Mouse (Mus musculus) kidney, postnatal 36 days (tissue): ENCODE measurements around the gene D630023F18Rik.

Experiments
- DNase-seq, 2 experiments: peaks; one replicate each; pipeline ENCODE4 v3.0.0; 2021 to 2022; ENCODE audit warnings: mixed read lengths in 2 of 2

Gene D630023F18Rik

DNA sequence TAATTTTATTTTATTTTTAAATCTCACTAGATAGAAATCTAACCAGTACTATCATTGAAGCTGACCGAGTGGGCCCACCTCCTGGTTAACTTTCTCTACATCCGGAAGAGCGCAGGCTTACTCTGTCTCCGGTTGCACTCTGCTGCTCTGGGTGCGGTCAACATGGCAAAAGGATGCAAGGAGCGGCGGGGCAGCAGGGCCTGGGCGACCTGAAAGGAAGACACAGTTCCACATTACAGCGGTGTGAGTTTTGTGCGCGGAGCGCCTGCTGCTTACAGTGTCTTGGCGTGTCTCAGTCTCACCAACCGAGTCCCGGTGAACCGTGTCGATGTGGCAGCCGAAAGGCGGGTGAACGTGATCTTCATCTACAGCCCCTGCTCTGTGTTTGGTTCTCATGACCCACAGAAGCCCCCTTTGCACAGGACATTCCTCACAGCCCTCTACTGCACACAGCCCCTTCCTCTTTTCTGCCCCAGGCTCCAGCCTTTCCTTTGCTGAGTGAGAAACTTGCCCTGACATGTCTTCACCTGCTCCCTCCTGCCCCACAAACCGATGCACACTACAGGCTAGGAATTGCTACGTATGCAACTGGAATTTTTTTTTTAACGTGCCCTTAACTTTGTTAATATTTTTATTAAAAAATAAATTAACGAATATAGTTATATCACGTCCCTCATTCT lies 13.1 kb downstream of the D630023F18Rik start:
- no peak for DNase-seq

DNA sequence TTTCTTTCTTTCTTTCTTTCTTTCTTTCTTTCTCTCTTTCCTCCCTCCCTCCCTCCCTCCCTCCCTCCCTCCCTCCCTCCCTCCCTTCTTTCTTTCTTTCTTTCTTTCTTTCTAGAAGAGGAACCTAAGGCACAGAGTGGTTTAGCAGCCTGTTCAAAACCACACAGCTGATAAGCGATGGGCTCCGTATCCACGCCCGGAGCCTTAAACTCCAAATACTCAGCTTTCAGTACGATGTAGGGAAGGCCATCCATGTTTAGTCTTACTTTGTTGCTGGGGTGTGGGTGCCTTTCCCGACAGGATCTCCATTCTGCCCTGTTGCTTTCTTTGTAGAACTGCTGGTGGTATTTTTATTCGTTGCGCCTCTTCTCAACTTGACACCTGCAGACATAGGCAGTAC lies 13.8 kb downstream of the D630023F18Rik start:
- no peak for DNase-seq

DNA sequence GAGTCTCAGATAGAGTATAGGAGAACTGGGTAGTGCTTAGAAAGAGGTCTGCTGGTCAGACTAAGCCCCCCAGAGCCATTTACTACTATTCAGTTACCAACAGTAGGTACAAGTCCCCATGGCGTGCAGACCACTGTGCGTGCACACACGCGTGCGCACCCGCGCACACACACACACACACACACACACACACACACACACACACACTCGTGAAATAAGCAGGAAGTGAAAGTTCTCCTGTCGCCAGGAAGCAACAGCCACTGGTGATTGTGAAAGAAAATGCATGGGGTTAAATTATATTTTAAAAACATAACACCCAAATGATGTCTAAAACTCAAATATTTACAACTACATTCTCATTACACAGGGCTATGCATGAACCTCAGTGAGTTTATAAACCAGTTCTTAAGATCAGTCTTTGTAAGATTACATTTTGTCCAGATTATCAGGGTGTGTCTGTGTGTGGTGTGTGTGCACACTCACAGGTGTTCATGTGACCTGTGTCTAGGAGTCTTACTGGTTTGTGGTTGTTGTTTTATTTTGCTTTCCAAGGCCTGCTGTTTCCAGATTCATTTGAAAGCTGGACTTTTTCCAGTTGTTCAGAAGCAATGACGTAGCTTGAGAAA lies 15.2 kb downstream of the D630023F18Rik start:
- no peak for DNase-seq

DNA sequence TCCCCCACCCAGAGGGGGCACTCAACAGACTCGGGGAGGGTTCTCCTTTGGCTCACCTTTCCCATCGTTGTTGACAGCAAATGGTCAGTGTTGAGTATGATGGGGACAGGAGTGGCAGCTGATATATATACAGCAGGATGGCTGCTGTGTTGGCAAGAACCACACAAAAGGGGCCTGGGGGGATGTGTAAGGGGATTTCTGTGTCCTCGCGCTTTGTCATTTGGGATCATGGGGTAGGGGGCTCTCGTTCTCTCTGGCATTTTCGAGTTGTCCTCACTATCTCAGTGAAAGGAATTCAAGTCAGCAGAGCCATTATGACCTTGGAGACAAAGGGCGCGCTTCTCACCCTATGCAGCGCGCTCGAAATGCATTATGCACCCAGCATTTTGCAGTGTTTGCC lies 19.7 kb downstream of the D630023F18Rik start, which contains the start of gene Cryga:
Gene Cryga, minus strand, starts transcription at position 101 of the 400 bp plus-strand sequence.
- DNase-seq, result no peak

DNA sequence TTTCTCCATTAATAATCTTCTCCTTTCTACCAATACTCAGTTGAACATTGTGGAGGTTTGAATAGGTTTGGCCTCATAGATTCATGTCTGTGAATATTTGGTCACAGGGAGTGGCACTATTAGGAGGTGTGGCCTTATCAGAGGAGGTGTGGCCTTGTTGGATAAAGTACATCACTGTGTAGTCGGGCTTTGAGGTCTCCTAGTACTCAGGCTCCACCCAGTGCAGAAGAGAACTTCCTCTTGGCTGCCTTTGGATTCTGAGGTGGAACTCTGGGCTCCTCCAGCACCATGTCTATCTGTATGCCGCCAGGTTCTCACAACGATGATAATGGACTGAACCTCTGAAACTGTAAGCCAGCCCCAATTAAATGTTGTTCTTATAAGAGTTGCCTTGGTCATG lies 26.1 kb downstream of the D630023F18Rik start:
- DNase-seq, result no peak

DNA sequence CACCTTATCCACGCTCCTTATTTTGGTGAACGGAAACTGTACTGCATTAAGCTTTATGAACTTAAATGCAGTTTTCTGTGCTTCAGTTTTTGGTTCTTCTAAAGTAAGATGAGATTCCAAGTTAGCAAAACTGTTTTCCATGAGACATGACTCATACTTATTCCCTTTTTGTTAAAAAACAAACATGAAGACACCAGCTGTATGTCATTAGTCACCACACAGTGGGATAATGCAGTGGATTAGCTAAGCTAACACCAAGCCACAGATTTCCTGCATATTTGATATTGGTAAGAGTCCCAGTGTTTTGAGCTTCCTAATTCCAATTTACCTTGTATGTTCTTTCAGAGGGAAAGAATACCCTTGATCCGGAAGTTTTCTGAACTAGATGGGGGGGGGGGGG lies 31.4 kb downstream of the D630023F18Rik start:
- no peak for DNase-seq

DNA sequence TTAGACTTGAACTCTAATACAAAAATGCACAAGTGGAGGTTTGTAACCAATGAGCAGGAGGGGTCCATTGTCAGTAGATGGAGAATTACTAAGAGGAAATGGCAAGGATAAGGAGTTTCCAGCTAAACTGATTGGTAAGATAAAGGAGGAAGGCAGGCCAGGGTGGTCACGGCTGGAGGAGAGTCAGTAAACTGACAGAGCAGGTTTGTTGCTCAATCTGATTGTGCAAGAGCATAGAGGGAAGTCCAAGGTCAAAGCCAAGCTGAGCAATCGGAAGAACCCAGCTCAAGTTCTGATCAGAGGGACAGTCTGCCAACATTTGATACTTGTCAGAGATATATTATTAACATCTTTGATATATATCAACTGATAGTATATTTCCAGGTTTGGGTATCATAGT lies 32.6 kb downstream of the D630023F18Rik start:
- peak in 1 of 2 experiments; percentile 20 for DNase-seq

DNA sequence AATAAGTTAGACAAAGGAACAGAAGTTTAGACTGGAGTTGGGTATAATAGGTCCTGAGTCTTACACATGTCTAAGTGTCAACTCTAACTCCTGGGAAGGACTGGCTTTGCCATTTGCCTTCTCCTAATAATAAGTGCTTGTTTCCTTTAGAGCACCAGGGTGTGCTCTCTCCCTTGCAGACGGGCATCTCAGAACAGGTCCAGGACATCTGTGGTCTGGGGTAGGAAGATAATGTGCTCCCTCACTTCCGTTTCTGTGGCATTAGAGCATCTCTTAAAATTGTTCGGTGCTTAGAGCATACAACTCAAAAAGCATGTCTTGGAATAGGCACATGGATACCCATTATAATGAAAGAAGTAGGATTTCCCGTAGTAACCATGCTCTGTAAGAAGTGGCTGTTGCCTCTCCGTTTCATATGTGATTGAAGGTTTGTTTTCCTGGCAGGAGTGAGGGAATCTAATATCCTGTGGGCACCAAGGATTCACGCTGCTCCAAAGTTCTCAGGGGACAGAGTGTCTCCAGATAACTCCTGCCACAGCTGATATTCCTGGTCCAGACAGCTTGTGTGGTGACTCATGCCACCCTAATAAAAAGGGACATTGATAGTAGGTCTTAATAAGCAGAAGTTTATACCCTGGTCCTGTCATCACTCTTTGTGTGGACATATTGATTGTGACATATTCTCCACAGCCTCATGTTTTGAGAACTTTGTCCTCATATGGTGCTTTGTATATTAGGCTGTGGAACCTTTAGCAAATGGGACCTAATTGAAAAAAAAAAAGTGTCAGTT lies 34.3 kb downstream of the D630023F18Rik start:
- DNase-seq, result no peak

DNA sequence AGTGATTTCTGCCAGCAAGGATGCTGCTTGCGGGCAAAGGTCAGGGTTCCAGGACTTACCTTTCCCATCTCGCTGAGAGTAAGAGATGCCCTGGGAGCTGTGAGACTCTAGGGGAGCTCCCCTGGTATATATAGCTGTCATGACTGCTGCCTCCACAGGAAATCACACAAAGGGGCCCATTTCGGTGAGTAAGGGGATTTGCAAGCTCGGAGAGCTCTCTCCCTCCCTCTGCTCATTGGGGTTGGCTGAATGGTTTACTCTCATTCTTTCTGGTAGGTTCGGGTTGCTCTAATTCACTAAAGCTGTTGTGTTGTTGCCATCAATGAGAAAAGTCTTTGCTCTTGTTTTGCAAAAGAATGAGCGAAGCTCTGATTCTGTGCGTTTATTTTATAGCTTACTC lies 40.8 kb downstream of the D630023F18Rik start, which contains the start of gene Crygb:
Gene Crygb, minus strand, starts transcription at position 101 of the 400 bp plus-strand sequence.
- DNase-seq, result no peak

DNA sequence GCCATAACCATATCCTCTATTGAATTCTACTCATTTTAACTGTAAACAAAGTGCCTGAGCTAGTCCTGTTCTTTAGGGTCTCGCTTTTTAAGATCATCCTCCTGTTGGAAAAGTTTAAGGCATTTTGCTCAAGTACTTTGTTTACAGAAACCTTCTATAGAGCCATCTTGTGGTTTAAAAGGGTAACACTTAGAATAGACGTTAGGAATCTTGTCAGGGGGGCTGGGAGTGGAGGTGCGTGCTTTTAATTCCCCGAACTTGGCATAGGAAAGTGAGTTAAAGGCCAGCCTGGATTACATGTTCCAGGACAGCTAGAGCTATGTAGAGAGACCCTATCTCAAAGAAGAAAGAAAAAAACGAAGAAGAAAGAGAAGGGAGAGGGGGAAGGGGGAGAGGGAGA lies 47.4 kb downstream of the D630023F18Rik start:
- peak in 1 of 2 experiments; percentile 0 for DNase-seq

DNA sequence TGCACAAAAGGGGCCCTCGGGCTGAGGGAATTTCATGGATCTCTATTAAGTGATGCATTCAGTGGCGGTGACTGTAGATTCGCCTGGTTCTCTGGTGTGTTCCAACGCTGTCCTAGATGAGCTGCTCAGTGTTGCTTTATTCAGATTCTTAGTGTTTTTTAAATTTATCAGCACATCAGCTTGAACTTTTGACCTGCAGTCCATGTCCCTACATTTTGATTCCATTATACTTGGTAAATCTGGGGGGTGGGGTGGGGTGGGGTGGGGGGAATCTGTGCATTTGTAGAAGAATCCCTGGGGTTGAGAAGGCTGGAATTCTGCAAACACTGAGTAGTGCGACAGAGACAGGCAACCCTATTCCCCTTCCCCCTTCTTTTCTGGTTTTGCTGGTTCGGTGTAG lies 49.4 kb downstream of the D630023F18Rik start, which contains the start of gene Crygc:
Gene Crygc, minus strand, starts transcription at position 101 of the 400 bp plus-strand sequence.
- no peak for DNase-seq

DNA sequence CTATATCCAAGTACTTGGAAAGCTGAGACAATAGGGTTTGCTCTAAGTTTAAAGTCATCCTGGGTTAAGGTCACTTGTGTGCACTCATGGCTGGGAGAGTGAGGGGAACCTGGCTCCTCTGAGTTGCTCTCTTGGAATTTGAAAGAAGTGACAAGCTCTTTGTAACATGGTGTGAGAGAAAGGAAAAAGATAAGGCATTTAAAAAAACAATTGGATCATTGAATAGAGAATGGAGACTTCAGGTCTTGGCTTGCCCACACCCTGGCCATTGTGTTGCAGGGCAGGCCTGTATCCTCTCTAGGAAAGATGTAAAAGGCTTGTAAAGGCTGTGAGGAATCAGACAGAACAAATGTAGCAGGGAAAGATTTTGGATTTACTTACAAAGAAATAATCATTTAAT lies 55.2 kb downstream of the D630023F18Rik start:
- DNase-seq, result no peak

DNA sequence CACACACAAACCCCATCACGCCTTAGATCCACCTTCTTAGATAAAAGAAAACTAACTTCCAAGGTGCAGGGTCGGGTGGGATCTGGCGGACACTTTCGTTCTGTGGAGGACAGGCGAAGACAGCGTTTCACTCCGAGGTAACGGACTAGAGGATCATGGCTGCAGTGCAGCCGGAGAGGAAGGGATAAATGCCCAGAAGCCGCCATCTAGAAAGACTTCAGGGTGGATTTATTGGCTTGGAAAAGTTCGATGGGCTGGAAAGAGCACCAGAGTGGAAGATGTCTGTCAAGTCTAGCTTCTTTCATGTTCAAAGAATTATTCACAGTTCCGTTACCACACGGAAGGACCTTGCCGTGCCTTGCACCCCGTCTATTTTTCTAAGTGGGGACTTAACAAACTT lies 58.8 kb downstream of the D630023F18Rik start:
- DNase-seq, result no peak

DNA sequence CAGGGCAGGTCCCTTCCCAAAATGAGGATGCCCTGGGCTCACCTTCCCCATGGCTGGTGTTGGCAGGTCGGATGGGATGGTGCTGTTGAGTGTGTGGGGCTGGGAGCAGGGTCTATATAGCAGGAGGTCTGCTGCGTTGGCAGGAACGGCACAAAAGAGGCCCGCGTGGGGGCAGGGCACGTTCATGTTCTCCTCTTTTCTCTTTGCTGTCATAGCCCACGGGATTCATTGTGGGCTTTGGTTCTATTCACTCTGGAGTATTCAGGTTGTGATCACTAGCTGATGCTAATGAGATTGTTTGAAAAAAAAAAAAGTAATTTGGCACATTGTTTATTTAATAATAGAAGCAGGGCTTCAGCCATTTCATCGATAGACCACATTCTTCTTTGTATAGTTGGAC lies 59.7 kb downstream of the D630023F18Rik start, which contains the start of gene Crygd:
Gene Crygd, minus strand, starts transcription at position 101 of the 400 bp plus-strand sequence.
- no peak for DNase-seq
